Mouse (Mus musculus) bone marrow macrophage, adult 2 months (primary cell): ENCODE measurements at regions not wholly inside any gene's neighbourhood (a gene's known extent, or its start where the extent isn't known, plus 50 kb on each side); places are given as distances from the start of the nearest gene placed in this dataset.

Experiments
- CTCF ChIP-seq: IDR thresholded peaks from 2 replicates; pipeline ENCODE4 v1.5.1; 2012; ENCODE audit warnings: low read depth, mild to moderate bottlenecking, low read length, moderate library complexity
- POLR2A ChIP-seq: IDR thresholded peaks from 2 replicates; pipeline ENCODE4 v1.6.1; 2012; ENCODE audit warnings: mild to moderate bottlenecking, low read depth, low read length, borderline replicate concordance

- TF ChIP-seq CTCF, result no peak
- no peak for TF ChIP-seq POLR2A
Measured at GRCm38 (mm10) chr4:31656111-31656510, 307.8 kb upstream of the Map3k7 start.
